Comparison of ENCODE assay signal across 8 mouse cellular contexts in the genomic region with DNA sequence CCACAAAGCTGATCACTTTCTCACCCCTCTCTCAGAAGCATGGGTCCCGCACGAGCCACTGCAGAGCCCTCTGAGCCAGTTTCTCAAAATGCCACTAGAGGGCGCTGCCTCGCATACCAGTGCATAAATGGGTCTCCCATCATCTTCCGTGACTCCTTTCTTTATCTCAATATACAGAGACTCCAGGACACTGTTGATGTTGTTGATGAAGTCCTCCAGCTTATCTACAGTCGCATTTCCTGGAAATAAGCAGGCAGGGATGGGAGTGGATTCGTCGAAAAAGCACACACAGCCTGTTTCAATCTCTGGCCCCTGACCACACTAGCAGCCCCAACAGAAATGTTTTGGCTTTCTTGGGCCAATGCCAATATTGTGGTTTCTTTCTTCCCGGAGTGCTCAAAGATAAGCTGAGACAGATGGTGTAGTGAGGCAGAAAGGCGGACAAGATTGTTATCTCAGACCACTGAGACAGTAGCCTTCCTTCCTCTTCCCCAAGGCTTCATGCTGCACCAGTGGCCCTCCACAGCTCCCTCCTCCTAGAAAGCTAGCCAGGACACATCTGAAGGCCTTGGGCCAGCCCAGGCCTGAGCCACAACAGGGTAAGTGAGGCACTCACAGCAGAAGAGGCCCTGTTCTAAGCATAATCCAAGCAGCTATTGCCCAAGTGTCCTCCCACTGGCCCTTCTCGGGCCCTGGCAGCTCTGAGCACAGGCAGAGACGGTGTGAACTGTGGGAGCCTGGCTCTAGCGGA. TPM values are rescaled to one million over a fixed set of nuclear protein-coding genes. Genes with fewer than 3 reads are reported as not detected.
A peak's percentile ranks its signal among the peaks of the same experiment; 100 is the strongest.
DNase-seq lines count a peak whose midpoint lies in the region; ATAC-seq lines count a peak whose summit lies in the region.

No protein-coding gene starts in this region.

- H3K79me2 ChIP-seq in macrophage (ENCODE audit: inconsistent target): no peaks in the 10 kb centered on the region

- H3K9ac ChIP-seq in hindbrain, embryonic 16.5 days (ENCODE audit: low read depth, low read length): no peak overlapping the region

- ATAC-seq in hindbrain, embryonic 16.5 days: peak; percentile 69

- H3K27me3 ChIP-seq in hindbrain, embryonic 16.5 days (replicated peaks; ENCODE audit: control insufficient read depth, insufficient read depth, low read length): no peaks in the 10 kb centered on the region

- H3K9me3 ChIP-seq in hindbrain, embryonic 16.5 days (ENCODE audit: control insufficient read depth, low read length): no peaks in the 10 kb centered on the region

- peaks cover 16% of the 10 kb centered on the region for H3K36me3 ChIP-seq in hindbrain, embryonic 16.5 days (ENCODE audit: control insufficient read depth, insufficient read depth, low read length)
- H3K36me3 ChIP-seq in macrophage (ENCODE audit: inconsistent target): peaks cover 29% of the 10 kb centered on the region

- 34% methylated on average over 13 of the region's 13 CpGs for WGBS in hindbrain, embryonic 16.5 days
- WGBS in macrophage (ENCODE audit: missing documents): 13% methylated on average over 13 of the region's 13 CpGs

- H3K4me2 ChIP-seq in hindbrain, embryonic 16.5 days (ENCODE audit: low read length): peak overlapping the region; percentile 10; the same call in 1 of the 2 replicates

- no peak overlapping the region for H3K4me3 ChIP-seq in hindbrain, embryonic 16.5 days (ENCODE audit: low read length)
- H3K4me3 ChIP-seq in macrophage (ENCODE audit: inconsistent target): no peak overlapping the region

- peak overlapping the region; percentile 66 for H3K27ac ChIP-seq in hindbrain, embryonic 16.5 days (ENCODE audit: low read depth, low read length)
- H3K27ac ChIP-seq in macrophage: peak overlapping the region; percentile 61

- H3K4me1 ChIP-seq in hindbrain, embryonic 16.5 days (ENCODE audit: control insufficient read depth, insufficient read depth, low read depth, low read length): peaks cover 14% of the 10 kb centered on the region

- peak; percentile 85 for DNase-seq in T-cell, adult 2 months (ENCODE audit: low spot score)
- DNase-seq in cerebellum, postnatal 36 days: peak; percentile 79 to 80
- DNase-seq in gastrocnemius, adult 18-20 months (ENCODE audit: low spot score): peak; percentile 80
- peak; percentile 79 to 81 for DNase-seq in left cerebral cortex, adult 18-20 months (ENCODE audit: low spot score in 2 of 2)
- DNase-seq in right cerebral cortex, adult 18-20 months: peak; percentile 78
- DNase-seq in urinary bladder, adult 2 months (ENCODE audit: low spot score): peak; percentile 40

RNA-seq across cellular contexts. Expression of a gene that starts 19.2 kb away (rescaled TPM):
- 10 to 100 TPM; 10.8 to 11.1 TPM for total RNA-seq in gastrocnemius, adult 18-20 months (2021)
- 85.4 and 91.2 TPM in 2 replicates for polyA plus RNA-seq in hindbrain, embryonic 16.5 days (2015; fragmentation: Nextera tagmentation; extraction: Ambion mirVana)
- 10 to 100 TPM; 12.1 to 13.4 TPM for total RNA-seq in left cerebral cortex, adult 18-20 months (2021)
- 10 to 100 TPM in 2 of 26 experiments, 1 to 10 TPM in 24; 1.6 to 11.0 (median 5.4) TPM for total RNA-seq in macrophage (2018; cell fraction: chromatin; rRNA removed)
- 10 to 100 TPM; 21.7 to 35.3 (median 27.9) TPM for total RNA-seq in macrophage (2018; cell fraction: cytosol; rRNA removed)
- total RNA-seq in macrophage (2018; cell fraction: nucleus; rRNA removed): 10 to 100 TPM in 10 of 26 experiments, 1 to 10 TPM in 16; 5.0 to 15.0 (median 9.7) TPM
- 20.1 to 42.2 TPM (median 29.6 TPM) in 3 replicates for polyA plus RNA-seq in macrophage (2018)
- polyA plus RNA-seq in urinary bladder, adult 2 months (2012; rRNA removed): 57.6 and 57.9 TPM in 2 replicates

RNA-seq across cellular contexts. Expression of a gene that starts 27.7 kb away (rescaled TPM):
- total RNA-seq in gastrocnemius, adult 18-20 months (2021): 1 to 10 TPM; 6.2 to 7.9 TPM
- 5.2 TPM in 2 replicates for polyA plus RNA-seq in hindbrain, embryonic 16.5 days (2015; fragmentation: Nextera tagmentation; extraction: Ambion mirVana)
- 1 to 10 TPM; 4.5 TPM for total RNA-seq in left cerebral cortex, adult 18-20 months (2021)
- total RNA-seq in macrophage (2018; cell fraction: chromatin; rRNA removed): 1 to 10 TPM in 19 of 26 experiments, under 1 TPM in 3, not detected in 4; 0.46 to 5.7 (median 2.9) TPM
- 1 to 10 TPM in 22 of 26 experiments, under 1 TPM in 4; 0.38 to 2.0 (median 1.6) TPM for total RNA-seq in macrophage (2018; cell fraction: cytosol; rRNA removed)
- total RNA-seq in macrophage (2018; cell fraction: nucleus; rRNA removed): 1 to 10 TPM in 18 of 26 experiments, under 1 TPM in 6, not detected in 2; 0.52 to 5.3 (median 1.9) TPM
- polyA plus RNA-seq in macrophage (2018): 1.1 to 2.6 TPM (median 1.9 TPM) in 3 replicates
- polyA plus RNA-seq in urinary bladder, adult 2 months (2012; rRNA removed): 5.8 and 6.2 TPM in 2 replicates
